Mouse (Mus musculus): Measurements from ENCODE around the gene Cgrrf1. TPM values are rescaled to one million over a fixed set of nuclear protein-coding genes. Genes with fewer than 3 reads are reported as not detected.

Gene Cgrrf1
- polyA plus RNA-seq, 1 experiment: 78.5 TPM

- H3K27me3 ChIP-seq (ENCODE audit: control insufficient read depth, insufficient read depth, low read length): no peaks in the 10 kb centered on the region
- H3K36me3 ChIP-seq (ENCODE audit: control insufficient read depth, insufficient read depth, low read length): no peaks in the 10 kb centered on the region
- no peak for TF ChIP-seq CTCF (IDR thresholded peaks at IDR 0.05; ENCODE audit: control insufficient read depth, insufficient read depth, insufficient replicate concordance, low read depth, low read length)
- no peak for TF ChIP-seq POLR2A (IDR thresholded peaks at IDR 0.05; ENCODE audit: control insufficient read depth, low read depth, low read length)
Measured at GRCm38 (mm10) chr14:46897953-46898352, 66.0 kb downstream of the Cgrrf1 start.

GRCm38 (mm10) chr14:46898626-46899025 lies 66.7 kb downstream of the Cgrrf1 start:
- no peak for TF ChIP-seq POLR2A (IDR thresholded peaks at IDR 0.05; ENCODE audit: control insufficient read depth, low read depth, low read length)
- TF ChIP-seq CTCF (IDR thresholded peaks at IDR 0.05; ENCODE audit: control insufficient read depth, insufficient read depth, insufficient replicate concordance, low read depth, low read length): no peak
- Histone ChIP-seq H3K4me1 (ENCODE audit: control insufficient read depth, insufficient read depth, low read length) (no peaks in the 10 kb centered on the region), H3K4me3 (ENCODE audit: control insufficient read depth, low read depth, low read length) (no peak overlapping the region)

More at GRCm38 (mm10) chr14:46897953-46898352, 66.0 kb downstream of the Cgrrf1 start:
- no peak overlapping the region for H3K27ac ChIP-seq (ENCODE audit: control insufficient read depth, insufficient read depth, low read depth, low read length)
- no peaks in the 10 kb centered on the region for H3K4me1 ChIP-seq (ENCODE audit: control insufficient read depth, insufficient read depth, low read length)
- no peak overlapping the region for H3K4me3 ChIP-seq (ENCODE audit: control insufficient read depth, low read depth, low read length)

GRCm38 (mm10) chr14:46902498-46903087 lies 70.7 kb downstream of the Cgrrf1 start:
- no peaks in the 10 kb centered on the region for H3K36me3 ChIP-seq (ENCODE audit: control insufficient read depth, insufficient read depth, low read length)
- no peak overlapping the region for H3K4me3 ChIP-seq (ENCODE audit: control insufficient read depth, low read depth, low read length)
- no peak overlapping the region for H3K27ac ChIP-seq (ENCODE audit: control insufficient read depth, insufficient read depth, low read depth, low read length)
- TF ChIP-seq POLR2A (IDR thresholded peaks at IDR 0.05; ENCODE audit: control insufficient read depth, low read depth, low read length): no peak
- TF ChIP-seq CTCF (IDR thresholded peaks at IDR 0.05; ENCODE audit: control insufficient read depth, insufficient read depth, insufficient replicate concordance, low read depth, low read length): no peak
- no peaks in the 10 kb centered on the region for H3K4me1 ChIP-seq (ENCODE audit: control insufficient read depth, insufficient read depth, low read length)
- no peaks in the 10 kb centered on the region for H3K27me3 ChIP-seq (ENCODE audit: control insufficient read depth, insufficient read depth, low read length)

More at GRCm38 (mm10) chr14:46898626-46899025, 66.7 kb downstream of the Cgrrf1 start:
- Histone ChIP-seq H3K27ac (ENCODE audit: control insufficient read depth, insufficient read depth, low read depth, low read length) (no peak overlapping the region), H3K36me3 (ENCODE audit: control insufficient read depth, insufficient read depth, low read length) (no peaks in the 10 kb centered on the region), H3K27me3 (ENCODE audit: control insufficient read depth, insufficient read depth, low read length) (no peaks in the 10 kb centered on the region)

Other genes starting within 250 kb of the Cgrrf1 start
- gene Cdkn3, start 71.6 kb upstream of the Cgrrf1 start, polyA plus RNA-seq (2012; rRNA removed): 189 and 207 TPM in 2 replicates
- gene Cnih1, start 43.7 kb upstream of the Cgrrf1 start, polyA plus RNA-seq (2012; rRNA removed): 9.9 and 10.1 TPM in 2 replicates
- 56.6 and 69.6 TPM in 2 replicates for gene Gmfb, start 9.9 kb upstream of the Cgrrf1 start, polyA plus RNA-seq (2012; rRNA removed)
- gene Samd4, start 50.7 kb downstream of the Cgrrf1 start, polyA plus RNA-seq (2012; rRNA removed): 693 and 832 TPM in 2 replicates